Mouse (Mus musculus): ENCODE data around the gene AY074887. TPM values are rescaled to one million over a fixed set of nuclear protein-coding genes. Genes with fewer than 3 reads are reported as not detected.
"Not testable (repeated sequence)": the region's sequence is repeated elsewhere in the genome, so short reads cannot be mapped to it uniquely, and the experiment has no call there.

The AY074887 gene
- not detected for total RNA-seq (2021)
- long read RNA-seq, experiment 1: 0 reads
- long read RNA-seq, experiment 2: 0 reads

DNA sequence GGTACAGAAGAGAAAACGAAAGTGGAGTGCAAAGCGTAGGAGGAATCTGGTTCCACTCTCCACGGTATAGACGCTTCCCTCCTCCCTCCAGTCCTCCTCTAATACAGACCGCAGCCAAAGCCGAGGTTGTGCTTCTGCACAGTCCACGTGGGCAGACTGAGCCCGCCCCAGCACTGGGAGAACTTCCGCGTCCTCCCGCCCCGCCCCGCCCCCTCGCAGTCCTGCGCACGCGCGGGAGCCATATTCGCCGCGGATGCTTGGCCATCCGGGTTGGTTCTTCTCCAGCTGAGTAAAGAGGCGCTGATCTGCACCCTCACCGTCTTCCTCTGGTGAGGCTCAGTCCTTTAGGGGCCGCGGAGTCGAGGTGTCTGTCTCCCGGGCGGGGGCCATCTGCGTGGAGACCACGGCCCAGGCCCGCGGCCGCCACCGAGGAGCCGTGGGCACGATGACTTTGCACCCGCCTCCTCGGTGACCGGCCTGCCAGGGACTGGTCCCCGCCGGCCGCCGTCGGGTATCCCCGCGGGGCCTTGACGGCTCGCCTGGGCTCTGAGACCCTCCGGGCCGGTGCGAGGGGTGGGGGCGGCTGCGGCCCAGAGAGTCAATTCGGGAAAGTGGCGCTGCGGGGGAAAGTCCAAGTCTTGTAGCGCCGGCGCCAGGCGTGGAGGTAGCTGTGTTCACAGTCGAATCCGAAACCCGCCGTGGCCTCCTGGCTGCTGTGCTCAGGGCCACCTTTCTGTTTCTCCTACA, at the start of gene AY074887, which contains the start of gene Psma4:
AY074887 (minus strand) TSS at position 424 of the 747 bp plus-strand sequence.
Psma4 (plus strand) TSS at position 216 of the 747 bp plus-strand sequence.
- TF ChIP-seq CTCF (IDR thresholded peaks at IDR 0.05): no peak
- intact Hi-C loops (cut with DNase I): loop anchor here (2.0 to 5.0 kb wide), 2 partner anchors 33 to 88 kb away; partner anchors contain the start of genes Hykk and Ireb2
- DNase-seq (ENCODE audit: extremely low spot score in 1 of 2, low spot score in 2 of 2): peak; percentile 87
- Histone ChIP-seq H3K4me3 (peak within 1 kb of the TSS; percentile 69), H3K27ac (peak within 1 kb of the TSS; percentile 94)

DNA sequence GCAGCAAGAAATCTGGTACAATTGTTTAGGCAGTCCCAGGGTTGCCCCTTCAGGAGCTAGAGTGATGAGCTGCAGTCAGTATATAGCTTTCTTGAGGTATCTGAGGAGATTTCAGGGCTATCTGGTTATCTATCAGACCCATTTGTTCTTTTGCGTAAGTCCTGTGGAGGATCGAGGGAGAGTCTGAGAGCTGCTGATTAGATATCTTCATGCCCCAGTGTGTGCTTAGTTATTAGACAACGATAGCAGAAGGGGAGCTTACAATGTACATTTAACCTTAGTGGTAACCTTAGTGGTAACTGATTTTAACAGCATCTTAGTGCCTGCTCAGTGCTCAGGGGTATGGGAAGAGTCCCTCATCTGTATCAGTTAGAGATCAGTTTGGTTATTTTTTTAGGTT, 44.8 kb upstream of the AY074887 start:
- H3K27ac ChIP-seq: no peak overlapping the region
- intact Hi-C loops (cut with DNase I): no loop called here
- TF ChIP-seq CTCF (IDR thresholded peaks at IDR 0.05): no peak
- no peak overlapping the region for H3K4me3 ChIP-seq
- DNase-seq (ENCODE audit: extremely low spot score in 1 of 2, low spot score in 2 of 2): no peak

DNA sequence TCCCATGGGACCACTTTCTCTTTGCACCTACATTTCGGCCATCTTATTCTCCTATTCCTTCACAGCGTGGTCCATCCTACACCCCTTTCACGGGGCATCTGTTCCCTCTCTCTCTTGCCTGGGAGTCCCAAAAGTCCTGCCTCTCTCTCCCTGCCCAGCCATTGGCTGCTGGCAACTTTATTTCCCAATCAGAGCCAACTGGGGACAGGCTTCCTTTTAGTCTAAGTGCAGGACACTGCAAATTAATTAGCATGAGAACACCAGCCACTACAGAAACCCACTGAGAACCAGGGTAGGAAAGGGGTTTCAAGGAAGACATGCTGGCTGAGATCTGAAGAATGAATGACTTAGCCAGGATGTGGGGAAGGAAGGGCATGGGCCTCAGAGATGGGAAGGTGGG, 43.6 kb upstream of the AY074887 start:
- Histone ChIP-seq H3K4me3 (no peak overlapping the region), H3K27ac (no peak overlapping the region)
- intact Hi-C loops (cut with DNase I): no loop called here
- no peak for TF ChIP-seq CTCF (IDR thresholded peaks at IDR 0.05)
- no peak for DNase-seq (ENCODE audit: extremely low spot score in 1 of 2, low spot score in 2 of 2)

DNA sequence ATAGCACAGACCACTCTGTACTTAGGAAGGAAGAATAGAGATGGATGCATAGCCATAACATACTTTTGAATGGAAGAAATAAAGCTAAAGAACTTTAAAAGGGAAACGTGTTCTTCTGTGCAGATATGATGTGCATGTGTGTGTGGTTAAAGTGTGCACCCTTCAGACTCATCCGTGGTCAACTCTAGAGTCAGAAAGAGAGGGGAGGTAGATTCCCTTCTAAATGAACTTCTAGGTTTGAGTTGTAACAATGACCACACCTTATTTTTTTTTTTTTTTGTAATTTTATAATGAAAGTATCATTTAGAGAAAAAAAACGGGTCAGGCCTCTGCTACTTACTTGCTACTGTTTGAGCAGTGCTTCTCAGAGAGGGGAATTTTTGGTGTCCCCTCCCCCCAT, 39.6 kb upstream of the AY074887 start:
- Histone ChIP-seq H3K4me3 (no peak overlapping the region), H3K27ac (no peak overlapping the region)
- DNase-seq (ENCODE audit: extremely low spot score in 1 of 2, low spot score in 2 of 2): no peak
- no peak for TF ChIP-seq CTCF (IDR thresholded peaks at IDR 0.05)
- intact Hi-C loops (cut with DNase I): no loop called here

DNA sequence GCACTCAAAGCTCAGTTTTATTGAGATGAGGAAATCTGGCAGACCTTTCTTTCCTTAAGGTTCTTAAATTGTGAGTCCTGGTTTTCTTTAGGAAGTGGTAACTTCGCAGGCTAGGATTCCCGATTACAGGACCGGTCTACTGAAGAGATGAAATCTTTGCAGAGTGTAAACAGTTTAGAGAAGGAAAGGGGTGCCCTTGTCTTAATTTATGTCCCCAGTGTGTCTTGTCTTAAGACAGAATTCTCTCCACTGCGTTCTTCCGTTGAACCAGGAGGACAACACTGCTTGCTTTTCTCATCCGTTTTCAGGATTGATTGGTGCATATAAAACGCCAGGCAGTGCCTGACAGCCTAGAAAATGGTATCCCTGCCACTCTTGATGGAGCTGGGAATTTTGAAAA, 31.6 kb upstream of the AY074887 start:
- H3K27ac ChIP-seq: no peak overlapping the region
- intact Hi-C loops (cut with DNase I): no loop called here
- no peak overlapping the region for H3K4me3 ChIP-seq
- DNase-seq (ENCODE audit: extremely low spot score in 1 of 2, low spot score in 2 of 2): no peak
- TF ChIP-seq CTCF (IDR thresholded peaks at IDR 0.05): no peak

DNA sequence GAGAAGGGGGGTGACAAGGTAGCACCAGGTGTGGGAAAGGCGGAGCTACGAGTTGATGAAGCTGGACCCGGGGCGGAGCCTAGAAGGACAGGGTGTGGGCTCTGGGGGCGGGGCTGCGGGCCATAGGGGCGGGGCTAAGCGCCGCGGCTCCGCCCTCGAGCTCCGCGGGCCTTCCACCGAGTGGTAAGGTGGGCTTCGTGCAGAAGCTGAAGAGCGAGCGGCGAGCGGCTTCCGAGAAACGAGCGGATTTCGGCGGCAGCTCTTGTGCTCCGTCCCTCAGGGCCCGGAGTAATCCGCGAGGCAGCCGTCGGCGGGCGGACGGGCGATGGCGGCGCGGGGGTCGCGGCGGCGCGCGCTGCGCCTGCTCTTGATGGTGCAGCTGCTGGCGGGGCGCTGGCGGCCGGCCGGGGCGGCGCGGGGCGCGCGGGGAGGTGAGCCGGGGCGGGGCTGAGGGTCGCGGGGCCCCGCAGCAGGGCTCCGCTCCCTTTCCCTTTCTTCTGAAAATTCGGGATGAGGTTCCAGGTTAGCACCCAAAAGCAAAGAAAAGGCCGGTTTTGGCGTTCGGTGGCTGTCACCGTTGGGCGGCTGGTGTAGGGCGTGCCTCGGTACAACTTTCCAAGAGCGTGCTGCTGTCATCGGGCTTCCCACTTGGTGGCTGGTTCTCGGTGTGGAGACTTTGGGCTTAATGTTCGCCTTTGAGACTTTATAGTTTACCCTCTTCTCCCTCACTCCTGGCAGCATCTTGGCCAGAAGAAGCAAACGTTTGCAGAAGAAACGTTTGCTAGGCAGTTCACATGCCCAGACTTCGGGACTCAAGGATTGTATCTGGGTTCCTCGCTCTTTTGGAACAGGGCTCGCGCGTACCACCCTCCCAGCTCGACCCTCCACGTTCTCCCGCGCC, 30.7 kb upstream of the AY074887 start:
- no peak for TF ChIP-seq CTCF (IDR thresholded peaks at IDR 0.05)
- Histone ChIP-seq H3K27ac (no peak overlapping the region), H3K4me3 (peak overlapping the region; percentile 44)
- intact Hi-C loops (cut with DNase I): no loop called here
- DNase-seq (ENCODE audit: extremely low spot score in 1 of 2, low spot score in 2 of 2): peak in 1 of 2 experiments; percentile 15

DNA sequence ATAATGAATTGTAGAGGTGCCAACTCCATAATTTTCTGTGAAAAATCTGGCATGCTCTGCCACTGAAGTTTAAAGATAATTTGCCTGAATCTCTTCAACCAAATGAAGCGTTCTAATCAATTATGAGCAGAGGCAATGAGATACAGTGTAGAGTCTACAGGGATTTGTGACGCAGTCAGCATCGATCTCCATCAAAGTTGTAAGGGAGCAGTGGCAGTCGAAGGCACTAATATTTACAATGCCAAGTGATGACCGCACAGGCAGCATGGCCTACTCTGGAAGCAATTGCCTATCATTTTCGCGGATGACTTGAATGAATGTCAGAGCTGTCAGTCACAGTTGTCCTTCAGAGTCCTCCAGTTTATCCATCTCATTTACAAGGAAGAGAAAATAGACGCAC, 29.9 kb upstream of the AY074887 start, which contains the start of gene Chrna5:
Chrna5 (plus strand) TSS at position 207 of the 400 bp plus-strand sequence.
- H3K27ac ChIP-seq: no peak within 1 kb of the TSS
- TF ChIP-seq CTCF (IDR thresholded peaks at IDR 0.05): no peak

DNA sequence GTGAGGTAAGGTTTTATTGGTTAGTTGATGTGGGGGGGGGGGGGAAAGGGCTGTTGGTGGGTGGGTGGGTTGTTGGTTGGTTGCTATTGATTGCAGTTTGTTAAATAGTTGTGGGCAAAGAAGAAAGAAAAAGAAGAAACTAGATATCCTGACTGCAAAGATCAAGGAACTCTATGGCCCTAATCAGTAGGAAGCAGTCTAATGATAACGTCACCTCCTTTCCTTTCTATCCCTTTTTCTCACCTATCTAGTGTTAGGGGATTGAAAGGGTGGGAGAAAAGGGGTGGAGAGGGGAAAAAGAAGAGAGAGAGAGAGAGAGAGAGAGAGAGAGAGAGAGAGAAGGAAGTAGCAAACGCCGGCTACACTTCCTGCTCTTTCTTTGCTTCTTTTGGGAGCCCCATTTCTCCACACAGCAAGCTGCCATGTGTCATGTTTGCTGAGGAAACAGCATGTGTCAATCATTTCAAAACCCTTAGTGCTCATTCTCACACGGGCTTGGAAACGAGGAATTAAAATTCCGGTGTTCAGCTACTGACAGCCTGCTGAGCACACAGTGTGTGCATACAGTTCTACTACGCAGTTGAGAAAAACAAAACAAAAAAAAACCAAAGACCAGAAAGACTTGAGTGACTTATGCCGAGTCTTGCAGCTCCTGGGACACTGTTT, 19.3 kb upstream of the AY074887 start:
- no peak for DNase-seq (ENCODE audit: extremely low spot score in 1 of 2, low spot score in 2 of 2)
- Histone ChIP-seq H3K27ac (no peak overlapping the region), H3K4me3 (no peak overlapping the region)
- TF ChIP-seq CTCF (IDR thresholded peaks at IDR 0.05): no peak
- intact Hi-C loops (cut with DNase I): no loop called here

More for the DNA sequence above, 29.9 kb upstream of the AY074887 start, which contains the start of gene Chrna5:
- H3K4me3 ChIP-seq: peak within 1 kb of the TSS; percentile 44
- intact Hi-C loops (cut with DNase I): no loop called here
- DNase-seq (ENCODE audit: extremely low spot score in 1 of 2, low spot score in 2 of 2): no peak

DNA sequence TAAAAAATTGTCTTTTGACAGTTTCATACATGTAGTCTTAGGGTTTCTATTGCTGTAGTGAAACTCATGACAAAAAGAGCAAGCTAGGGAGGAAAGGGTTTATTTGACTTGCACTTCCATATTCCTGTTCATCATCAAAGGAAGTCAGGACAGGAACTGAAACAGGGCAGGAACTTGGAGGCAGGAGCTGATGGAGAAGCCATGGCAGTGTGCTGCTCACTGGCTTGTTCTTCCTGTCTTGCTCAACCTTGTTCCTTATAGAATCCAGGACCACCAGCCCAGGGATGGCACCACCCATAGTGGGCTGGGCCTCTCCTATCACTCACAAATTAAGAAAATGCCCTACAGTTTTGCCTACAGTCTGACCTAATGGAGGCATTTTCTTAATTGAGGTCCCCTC, 12.9 kb upstream of the AY074887 start:
- intact Hi-C loops (cut with DNase I): no loop called here
- no peak for TF ChIP-seq CTCF (IDR thresholded peaks at IDR 0.05)
- Histone ChIP-seq H3K27ac (no peak overlapping the region), H3K4me3 (no peak overlapping the region)
- DNase-seq (ENCODE audit: extremely low spot score in 1 of 2, low spot score in 2 of 2): no peak

DNA sequence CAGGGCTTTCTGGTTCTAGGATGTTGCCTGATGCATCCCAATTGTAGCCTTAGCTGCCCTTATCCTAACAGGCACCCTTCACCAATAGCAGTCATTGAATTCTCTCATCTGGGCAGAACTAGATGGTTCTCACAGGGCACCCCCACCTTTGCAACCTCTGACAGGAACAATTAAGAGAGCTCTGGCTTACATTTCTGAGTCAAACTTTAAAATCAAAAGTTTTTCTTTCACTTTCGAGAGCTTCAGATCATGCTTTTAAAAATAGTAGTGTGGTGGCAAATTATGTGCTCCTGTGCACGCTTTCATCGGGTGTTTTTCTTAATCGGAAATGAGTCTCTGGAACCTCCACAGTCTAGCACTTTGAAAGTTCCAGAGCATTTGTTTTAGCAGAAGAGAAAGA, 10.3 kb upstream of the AY074887 start:
- DNase-seq (ENCODE audit: extremely low spot score in 1 of 2, low spot score in 2 of 2): no peak
- intact Hi-C loops (cut with DNase I): no loop called here
- no peak for TF ChIP-seq CTCF (IDR thresholded peaks at IDR 0.05)
- H3K27ac ChIP-seq: no peak overlapping the region
- no peak overlapping the region for H3K4me3 ChIP-seq

DNA sequence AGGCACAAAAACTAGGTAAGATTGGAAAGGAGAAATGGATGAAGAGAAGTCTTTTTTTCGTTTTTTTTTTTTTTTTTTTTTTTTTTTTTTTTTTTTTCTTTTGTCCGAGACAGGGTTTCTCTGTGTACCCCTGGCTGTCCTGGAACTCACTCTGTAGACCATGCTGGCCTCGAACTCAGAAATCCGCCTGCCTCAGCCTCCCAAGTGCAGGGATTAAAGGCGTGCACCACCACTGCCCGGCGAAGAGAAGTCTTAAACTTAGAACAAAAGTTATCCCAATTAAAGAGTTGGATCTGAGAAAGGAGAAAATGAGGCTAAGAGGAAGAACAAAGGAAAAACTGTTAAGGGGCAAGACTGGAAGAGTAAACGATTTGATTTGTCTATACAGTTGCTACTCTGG, 636 bp downstream of the AY074887 start:
- H3K4me3 ChIP-seq: peak overlapping the region; percentile 69
- intact Hi-C loops (cut with DNase I): loop anchor here (2.0 to 5.0 kb wide), 2 partner anchors 33 to 87 kb away; partner anchors contain the start of genes Hykk and Ireb2

More for the DNA sequence above, 636 bp downstream of the AY074887 start:
- not testable (repeated sequence) for DNase-seq (ENCODE audit: extremely low spot score in 1 of 2, low spot score in 2 of 2)
- H3K27ac ChIP-seq: peak overlapping the region; percentile 94
